Mouse (Mus musculus): Measurements from ENCODE around the gene Asgr1.

The Asgr1 gene

GRCm38 (mm10) chr11:70066701-70067100 lies 12.8 kb downstream of the Asgr1 start:
- intact Hi-C loops (cut with DNase I) = no loop called here

GRCm38 (mm10) chr11:70068245-70068644 lies 14.4 kb downstream of the Asgr1 start:
- intact Hi-C loops (cut with DNase I) = no loop called here

- intact Hi-C loops (cut with DNase I) = loop anchor here (5.0 kb wide), 1 partner anchor 42 kb away; no protein-coding TSS in a partner anchor
Measured at GRCm38 (mm10) chr11:70070057-70070456, 16.2 kb downstream of the Asgr1 start.

GRCm38 (mm10) chr11:70070603-70071002 lies 16.7 kb downstream of the Asgr1 start:
- intact Hi-C loops (cut with DNase I) = loop anchor here (5.0 kb wide), 1 partner anchor 42 kb away; no protein-coding TSS in a partner anchor

- intact Hi-C loops (cut with DNase I) = loop anchor here (1.0 to 5.0 kb wide), 3 partner anchors 38 to 126 kb away; no protein-coding TSS in a partner anchor
Measured at GRCm38 (mm10) chr11:70074379-70075071, 20.6 kb downstream of the Asgr1 start.

GRCm38 (mm10) chr11:70075581-70075980 lies 21.7 kb downstream of the Asgr1 start:
- intact Hi-C loops (cut with DNase I) = loop anchor here (2.0 kb wide), 1 partner anchor 125 kb away; no protein-coding TSS in a partner anchor

GRCm38 (mm10) chr11:70077441-70077840 lies 23.6 kb downstream of the Asgr1 start:
- intact Hi-C loops (cut with DNase I) = no loop called here

GRCm38 (mm10) chr11:70079175-70079574 lies 25.3 kb downstream of the Asgr1 start:
- intact Hi-C loops (cut with DNase I) = no loop called here

GRCm38 (mm10) chr11:70079928-70080327 lies 26.0 kb downstream of the Asgr1 start:
- intact Hi-C loops (cut with DNase I) = no loop called here

GRCm38 (mm10) chr11:70080803-70081590 lies 27.1 kb downstream of the Asgr1 start:
- intact Hi-C loops (cut with DNase I) = no loop called here

GRCm38 (mm10) chr11:70084563-70084962 lies 30.7 kb downstream of the Asgr1 start:
- intact Hi-C loops (cut with DNase I) = no loop called here

- intact Hi-C loops (cut with DNase I) = no loop called here
Measured at GRCm38 (mm10) chr11:70091986-70092783, 38.3 kb downstream of the Asgr1 start, which contains the start of gene Asgr2. Gene Asgr2, plus strand, starts transcription at chr11:70092644.

- intact Hi-C loops (cut with DNase I) = no loop called here
Measured at GRCm38 (mm10) chr11:70097396-70097795, 43.5 kb downstream of the Asgr1 start.

- intact Hi-C loops (cut with DNase I) = no loop called here
Measured at GRCm38 (mm10) chr11:70099102-70099501, 45.2 kb downstream of the Asgr1 start.

- intact Hi-C loops (cut with DNase I) = no loop called here
Measured at GRCm38 (mm10) chr11:70099809-70100208, 45.9 kb downstream of the Asgr1 start.

- intact Hi-C loops (cut with DNase I) = no loop called here
Measured at GRCm38 (mm10) chr11:70103701-70104315, 49.9 kb downstream of the Asgr1 start.

GRCm38 (mm10) chr11:70107085-70107484 lies 53.2 kb downstream of the Asgr1 start:
- intact Hi-C loops (cut with DNase I) = no loop called here

Data from adrenal gland (tissue).